Mouse (Mus musculus): ENCODE results near the gene Bicc1. TPM values are rescaled to one million over a fixed set of nuclear protein-coding genes. Genes with fewer than 3 reads are reported as not detected.

The Bicc1 gene
- polyA plus RNA-seq, 1 experiment from 2014 or later: 19.2 TPM

- Histone ChIP-seq H3K36me3 (no peaks in the 10 kb centered on the region), H3K4me3 (no peak overlapping the region), H3K9me3 (replicated peaks) (no peaks in the 10 kb centered on the region), H3K4me1 (replicated peaks) (peaks cover 29% of the 10 kb centered on the region), H3K27me3 (no peaks in the 10 kb centered on the region), H3K27ac (no peak overlapping the region), H3K9ac (no peak overlapping the region), H3K4me2 (no peak overlapping the region)
- 78% methylated on average over 10 of the region's 10 CpGs for WGBS
- ATAC-seq (replicated peaks; ENCODE audit: insufficient number of reproducible peaks, insufficient read depth, low FRiP score, low read depth): no peak
These were observed 108.7 kb downstream of the Bicc1 start for GRCm38 (mm10) chr10:71050722-71051333.

GRCm38 (mm10) chr10:71049294-71049693, 110.2 kb downstream of the Bicc1 start:
- H3K4me2 ChIP-seq: no peak overlapping the region
- H3K27ac ChIP-seq: no peak overlapping the region

GRCm38 (mm10) chr10:71044410-71044809, 115.1 kb downstream of the Bicc1 start:
- Histone ChIP-seq H3K27ac (no peak overlapping the region), H3K4me2 (no peak overlapping the region), H3K4me1 (replicated peaks) (no peaks in the 10 kb centered on the region), H3K4me3 (no peak overlapping the region), H3K27me3 (no peaks in the 10 kb centered on the region), H3K36me3 (no peaks in the 10 kb centered on the region), H3K9ac (no peak overlapping the region), H3K9me3 (replicated peaks) (no peaks in the 10 kb centered on the region)
- 93% methylated on average over 1 of the region's 1 CpGs for WGBS
- no peak for ATAC-seq (replicated peaks; ENCODE audit: insufficient number of reproducible peaks, insufficient read depth, low FRiP score, low read depth)

More at GRCm38 (mm10) chr10:71049294-71049693, 110.2 kb downstream of the Bicc1 start:
- Histone ChIP-seq H3K4me1 (replicated peaks) (peaks cover 29% of the 10 kb centered on the region), H3K4me3 (no peak overlapping the region), H3K27me3 (no peaks in the 10 kb centered on the region), H3K9me3 (replicated peaks) (no peaks in the 10 kb centered on the region), H3K36me3 (no peaks in the 10 kb centered on the region), H3K9ac (no peak overlapping the region)
- WGBS: 64% methylated on average over 17 of the region's 17 CpGs
- ATAC-seq (replicated peaks; ENCODE audit: insufficient number of reproducible peaks, insufficient read depth, low FRiP score, low read depth): no peak

- Histone ChIP-seq H3K9me3 (replicated peaks) (no peaks in the 10 kb centered on the region), H3K4me1 (replicated peaks) (no peaks in the 10 kb centered on the region), H3K4me3 (no peak overlapping the region), H3K36me3 (no peaks in the 10 kb centered on the region), H3K27ac (no peak overlapping the region), H3K4me2 (no peak overlapping the region), H3K27me3 (no peaks in the 10 kb centered on the region), H3K9ac (no peak overlapping the region)
- ATAC-seq (replicated peaks; ENCODE audit: insufficient number of reproducible peaks, insufficient read depth, low FRiP score, low read depth): no peak
- 54% methylated on average over 4 of the region's 4 CpGs for WGBS
These were observed 117.6 kb downstream of the Bicc1 start for GRCm38 (mm10) chr10:71041874-71042273.

GRCm38 (mm10) chr10:71036484-71036883, 123.0 kb downstream of the Bicc1 start:
- Histone ChIP-seq H3K9ac (no peak overlapping the region), H3K9me3 (replicated peaks) (no peaks in the 10 kb centered on the region), H3K36me3 (no peaks in the 10 kb centered on the region), H3K27ac (no peak overlapping the region), H3K27me3 (no peaks in the 10 kb centered on the region), H3K4me1 (replicated peaks) (no peaks in the 10 kb centered on the region), H3K4me3 (no peak overlapping the region), H3K4me2 (no peak overlapping the region)
- WGBS: 78% methylated on average over 7 of the region's 7 CpGs
- ATAC-seq (replicated peaks; ENCODE audit: insufficient number of reproducible peaks, insufficient read depth, low FRiP score, low read depth): no peak

- no peak overlapping the region for H3K4me3 ChIP-seq
- no peaks in the 10 kb centered on the region for H3K9me3 ChIP-seq (replicated peaks)
- H3K36me3 ChIP-seq: no peaks in the 10 kb centered on the region
- peak overlapping the region; percentile 42; the same call in 1 of the 2 replicates for H3K4me2 ChIP-seq
- ATAC-seq (replicated peaks; ENCODE audit: insufficient number of reproducible peaks, insufficient read depth, low FRiP score, low read depth): no peak
- H3K27me3 ChIP-seq: no peaks in the 10 kb centered on the region
- 66% methylated on average over 4 of the region's 4 CpGs for WGBS
- peaks cover 41% of the 10 kb centered on the region for H3K4me1 ChIP-seq (replicated peaks)
- peak overlapping the region; percentile 61 for H3K27ac ChIP-seq
- no peak overlapping the region for H3K9ac ChIP-seq
These were observed 130.5 kb downstream of the Bicc1 start for GRCm38 (mm10) chr10:71028996-71029395.

- 26% methylated on average over 14 of the region's 14 CpGs for WGBS
- no peak for ATAC-seq (replicated peaks; ENCODE audit: insufficient number of reproducible peaks, insufficient read depth, low FRiP score, low read depth)
- no peaks in the 10 kb centered on the region for H3K36me3 ChIP-seq
- peak overlapping the region; percentile 42 for H3K4me2 ChIP-seq
- no peak overlapping the region for H3K9ac ChIP-seq
- peaks cover 47% of the 10 kb centered on the region for H3K4me1 ChIP-seq (replicated peaks)
- peak overlapping the region; percentile 61 for H3K27ac ChIP-seq
- 0 out of 2 replicates have a peak overlapping the region, but pooled peaks have one; percentile 1 for H3K4me3 ChIP-seq
- H3K27me3 ChIP-seq: no peaks in the 10 kb centered on the region
- no peaks in the 10 kb centered on the region for H3K9me3 ChIP-seq (replicated peaks)
These were observed 131.2 kb downstream of the Bicc1 start for GRCm38 (mm10) chr10:71028066-71028844.

- no peaks in the 10 kb centered on the region for H3K36me3 ChIP-seq
- 26% methylated on average over 18 of the region's 18 CpGs for WGBS
- H3K27ac ChIP-seq: peak overlapping the region; percentile 89
- no peak overlapping the region for H3K9ac ChIP-seq
- no peaks in the 10 kb centered on the region for H3K27me3 ChIP-seq
- peak; percentile 84 for ATAC-seq (replicated peaks; ENCODE audit: insufficient number of reproducible peaks, insufficient read depth, low FRiP score, low read depth)
- 0 out of 2 replicates have a peak overlapping the region, but pooled peaks have one; percentile 1 for H3K4me3 ChIP-seq
- peak overlapping the region; percentile 44 for H3K4me2 ChIP-seq
- peaks cover 46% of the 10 kb centered on the region for H3K4me1 ChIP-seq (replicated peaks)
- H3K9me3 ChIP-seq (replicated peaks): no peaks in the 10 kb centered on the region
These were observed 134.2 kb downstream of the Bicc1 start for GRCm38 (mm10) chr10:71025131-71025894.

GRCm38 (mm10) chr10:71024681-71025080, 134.8 kb downstream of the Bicc1 start:
- Histone ChIP-seq H3K4me3 (0 out of 2 replicates have a peak overlapping the region, but pooled peaks have one; percentile 1), H3K27ac (peak overlapping the region; percentile 89), H3K36me3 (no peaks in the 10 kb centered on the region), H3K9me3 (replicated peaks) (no peaks in the 10 kb centered on the region), H3K4me2 (peak overlapping the region; percentile 44), H3K27me3 (no peaks in the 10 kb centered on the region), H3K4me1 (replicated peaks) (peaks cover 45% of the 10 kb centered on the region), H3K9ac (no peak overlapping the region)
- 26% methylated on average over 9 of the region's 9 CpGs for WGBS
- 0 out of 2 replicates have a peak, but pooled peaks have one; percentile 23 for ATAC-seq (replicated peaks; ENCODE audit: insufficient number of reproducible peaks, insufficient read depth, low FRiP score, low read depth)

- 66% methylated on average over 3 of the region's 3 CpGs for WGBS
These were observed 136.0 kb downstream of the Bicc1 start for GRCm38 (mm10) chr10:71023471-71023870.

GRCm38 (mm10) chr10:71020459-71020858, 139.0 kb downstream of the Bicc1 start:
- ATAC-seq (replicated peaks; ENCODE audit: insufficient number of reproducible peaks, insufficient read depth, low FRiP score, low read depth): no peak
- Histone ChIP-seq H3K27ac (no peak overlapping the region), H3K9ac (no peak overlapping the region), H3K4me1 (replicated peaks) (peaks cover 21% of the 10 kb centered on the region), H3K36me3 (no peaks in the 10 kb centered on the region), H3K4me3 (no peak overlapping the region), H3K9me3 (replicated peaks) (no peaks in the 10 kb centered on the region), H3K27me3 (no peaks in the 10 kb centered on the region), H3K4me2 (no peak overlapping the region)
- WGBS: 82% methylated on average over 5 of the region's 5 CpGs

More at GRCm38 (mm10) chr10:71023471-71023870, 136.0 kb downstream of the Bicc1 start:
- H3K36me3 ChIP-seq: no peaks in the 10 kb centered on the region
- no peaks in the 10 kb centered on the region for H3K9me3 ChIP-seq (replicated peaks)
- no peak for ATAC-seq (replicated peaks; ENCODE audit: insufficient number of reproducible peaks, insufficient read depth, low FRiP score, low read depth)
- H3K27me3 ChIP-seq: no peaks in the 10 kb centered on the region
- H3K9ac ChIP-seq: no peak overlapping the region
- no peak overlapping the region for H3K4me3 ChIP-seq
- H3K4me2 ChIP-seq: no peak overlapping the region
- H3K4me1 ChIP-seq (replicated peaks): peaks cover 37% of the 10 kb centered on the region
- H3K27ac ChIP-seq: peak overlapping the region; percentile 89
